Mouse (Mus musculus) E14TG2a.4 (cell line): ENCODE results near the gene Adh6a.

Experiments used
- H3K27me3 ChIP-seq: 2 replicates; pipeline ENCODE4 v1.6.1; 2014; ENCODE audit warnings: low read length, control low read depth; ENCODE audit not compliant: insufficient read depth
- H3K36me3 ChIP-seq: 2 replicates; pipeline ENCODE4 v1.6.1; 2014; ENCODE audit warnings: low read length, control low read depth; ENCODE audit not compliant: insufficient read depth
- H3K4me1 ChIP-seq: replicated peaks from 2 replicates; pipeline ENCODE4 v1.6.1; 2014; ENCODE audit warnings: low read depth, low read length, control low read depth
- H3K4me3 ChIP-seq: replicated peaks from 2 replicates; pipeline ENCODE4 v1.5.1; 2014; ENCODE audit warnings: mild to moderate bottlenecking, low read length
- H3K9me3 ChIP-seq: 2 replicates; pipeline ENCODE4 v1.6.1; 2014; ENCODE audit warnings: low read length, control low read depth
- CTCF ChIP-seq: conservative IDR thresholded peaks from 2 replicates; pipeline ENCODE4 v1.5.1; 2014; ENCODE audit warnings: low read length
- NANOG ChIP-seq: IDR thresholded peaks from 2 replicates; pipeline ENCODE4 v1.6.1; 2014; ENCODE audit warnings: borderline replicate concordance, low read length, mixed read lengths
- POU5F1 ChIP-seq: IDR thresholded peaks from 2 replicates; pipeline ENCODE4 v1.6.1; 2014; ENCODE audit warnings: low read length, borderline replicate concordance

Gene Adh6a

DNA sequence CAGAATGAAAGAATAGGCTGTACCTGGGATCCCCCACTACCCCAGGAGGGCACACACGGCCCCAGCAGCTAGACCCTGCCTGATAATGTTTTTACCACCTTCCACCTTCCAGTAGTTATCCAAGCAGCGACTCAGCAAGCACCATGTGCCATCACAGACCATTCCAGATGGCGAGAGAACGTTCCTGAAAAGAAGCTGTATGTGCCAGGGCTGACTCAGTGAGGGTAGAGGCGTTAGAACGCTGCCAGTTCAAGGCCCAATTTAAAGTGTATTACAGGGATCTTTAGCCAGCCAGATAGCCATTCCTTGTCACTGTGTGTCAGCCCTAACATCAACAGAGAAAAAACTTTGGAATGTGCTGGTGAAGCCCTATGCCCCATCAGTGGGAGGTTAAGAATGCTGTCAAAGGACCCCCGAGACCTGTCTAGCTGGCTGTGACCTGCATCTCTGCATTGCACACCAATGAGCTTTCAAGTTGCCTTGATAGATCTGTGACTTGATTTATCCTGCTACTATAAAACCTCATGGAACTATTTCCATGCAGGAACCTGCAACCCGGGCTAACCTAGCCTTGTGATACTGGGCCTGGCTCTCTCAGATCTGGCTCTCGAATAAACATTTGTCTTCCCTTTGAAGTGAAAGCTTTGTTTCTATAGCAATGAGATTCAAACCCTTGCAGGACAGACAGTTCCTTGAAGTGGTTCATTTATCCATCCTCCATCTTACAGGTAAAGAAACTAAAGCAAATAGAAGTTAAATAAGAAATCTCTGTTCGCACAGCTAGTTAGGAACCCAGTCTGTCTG is 7.4 kb upstream of the Adh6a start:
- TF ChIP-seq CTCF (no peak), POU5F1 (no peak), NANOG (no peak)
- Histone ChIP-seq H3K4me1 (peaks cover 10% of the 10 kb centered on the region; the same call in 1 of the 2 replicates), H3K27me3 (no peaks in the 10 kb centered on the region), H3K9me3 (no peaks in the 10 kb centered on the region), H3K36me3 (no peaks in the 10 kb centered on the region), H3K4me3 (no peak overlapping the region)

- H3K4me1 ChIP-seq, result peaks cover 10% of the 10 kb centered on the region; the same call in 1 of the 2 replicates
- no peaks in the 10 kb centered on the region for H3K27me3 ChIP-seq
- no peaks in the 10 kb centered on the region for H3K9me3 ChIP-seq
- H3K36me3 ChIP-seq, result no peaks in the 10 kb centered on the region
- TF ChIP-seq NANOG (no peak), CTCF (no peak), POU5F1 (no peak)
- H3K4me3 ChIP-seq, result no peak overlapping the region
Measured at GRCm38 (mm10) chr3:138306290-138306683, 6.8 kb upstream of the Adh6a start.

DNA sequence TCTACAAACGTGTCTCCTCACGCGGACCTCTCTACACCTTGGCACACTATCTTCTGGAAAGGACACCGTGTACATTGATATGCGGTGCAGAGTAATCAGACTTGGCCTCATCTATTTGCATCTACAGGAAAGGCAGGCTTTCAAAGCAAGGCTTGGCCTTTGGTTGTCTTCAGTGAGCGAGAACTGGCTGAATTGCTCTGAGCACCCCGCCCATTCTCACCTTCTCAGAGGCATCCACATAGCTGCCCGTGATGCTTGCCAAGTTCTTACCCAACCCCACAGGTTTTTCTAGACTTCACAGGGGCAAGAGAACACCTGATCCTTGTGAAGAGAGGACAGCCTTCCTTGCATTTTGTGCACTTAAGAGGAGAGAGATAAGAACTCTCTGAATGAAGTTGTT is 3.2 kb upstream of the Adh6a start:
- Histone ChIP-seq H3K4me3 (no peak overlapping the region), H3K27me3 (no peaks in the 10 kb centered on the region), H3K9me3 (no peaks in the 10 kb centered on the region), H3K4me1 (0 out of 2 replicates have a peak, but pooled peaks cover under 1% of the 10 kb centered on the region), H3K36me3 (no peaks in the 10 kb centered on the region)
- no peak for TF ChIP-seq POU5F1
- TF ChIP-seq CTCF, result no peak
- TF ChIP-seq NANOG, result no peak

DNA sequence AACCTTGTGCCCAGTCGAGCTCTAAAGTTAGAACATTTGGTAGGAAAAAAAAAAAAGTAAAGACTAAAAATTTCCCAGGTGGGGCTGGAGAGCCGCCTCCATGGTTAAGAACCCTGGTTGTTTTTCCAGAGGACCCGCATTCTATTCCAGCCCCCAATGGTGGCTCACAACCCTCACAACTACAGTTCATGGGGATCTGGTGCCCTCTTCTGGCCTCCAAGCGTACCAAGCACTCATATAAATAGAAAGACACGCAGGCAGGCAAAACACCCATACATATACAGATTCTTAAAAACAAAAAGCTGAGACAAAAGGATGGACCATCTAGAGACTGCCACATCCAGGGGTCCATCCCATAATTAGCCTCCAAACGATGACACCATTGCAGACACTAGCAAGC is 2.1 kb upstream of the Adh6a start:
- Histone ChIP-seq H3K4me1 (no peaks in the 10 kb centered on the region), H3K9me3 (no peaks in the 10 kb centered on the region), H3K4me3 (no peak overlapping the region), H3K36me3 (no peaks in the 10 kb centered on the region), H3K27me3 (no peaks in the 10 kb centered on the region)
- no peak for TF ChIP-seq POU5F1
- TF ChIP-seq NANOG, result no peak

DNA sequence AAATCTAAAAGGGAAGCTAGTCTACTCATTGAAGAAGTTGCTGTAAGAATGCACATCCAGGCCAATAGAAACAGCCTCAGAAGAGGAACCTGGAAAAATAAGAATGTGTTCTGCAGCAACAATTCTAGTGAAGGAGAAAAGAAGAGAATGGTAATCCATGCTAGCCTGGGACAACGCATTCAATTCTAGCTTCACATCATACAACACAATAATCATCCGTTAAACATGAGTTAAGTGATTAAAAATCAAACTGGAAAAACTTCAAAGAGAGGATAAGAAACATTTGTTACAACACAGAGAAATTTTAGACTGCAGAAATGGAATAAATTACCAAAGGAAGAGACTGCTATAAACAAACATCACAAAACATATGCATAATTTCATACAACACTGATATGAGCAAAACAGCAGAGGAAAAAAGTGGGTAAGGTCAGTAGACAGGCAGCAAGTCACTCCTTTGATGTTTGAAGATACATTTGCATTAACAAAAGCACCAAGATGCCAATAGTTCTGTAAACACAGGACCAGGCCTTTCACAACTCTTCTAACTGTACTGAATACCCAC is 3.9 kb downstream of the Adh6a start:
- Histone ChIP-seq H3K9me3 (no peaks in the 10 kb centered on the region), H3K4me3 (no peak overlapping the region), H3K36me3 (no peaks in the 10 kb centered on the region), H3K4me1 (no peaks in the 10 kb centered on the region), H3K27me3 (no peaks in the 10 kb centered on the region)
- no peak for TF ChIP-seq CTCF
- no peak for TF ChIP-seq POU5F1

GRCm38 (mm10) chr3:138325001-138325400 is 11.9 kb downstream of the Adh6a start:
- H3K27me3 ChIP-seq, result peaks cover 4% of the 10 kb centered on the region
- H3K4me3 ChIP-seq, result no peak overlapping the region
- no peaks in the 10 kb centered on the region for H3K36me3 ChIP-seq
- no peak for TF ChIP-seq NANOG
- no peak for TF ChIP-seq POU5F1
- TF ChIP-seq CTCF, result no peak
- no peaks in the 10 kb centered on the region for H3K4me1 ChIP-seq
- no peaks in the 10 kb centered on the region for H3K9me3 ChIP-seq

GRCm38 (mm10) chr3:138325466-138325865 is 12.4 kb downstream of the Adh6a start:
- Histone ChIP-seq H3K9me3 (no peaks in the 10 kb centered on the region), H3K27me3 (peaks cover 4% of the 10 kb centered on the region), H3K4me3 (no peak overlapping the region), H3K4me1 (no peaks in the 10 kb centered on the region), H3K36me3 (no peaks in the 10 kb centered on the region)
- no peak for TF ChIP-seq CTCF
- no peak for TF ChIP-seq NANOG
- no peak for TF ChIP-seq POU5F1

DNA sequence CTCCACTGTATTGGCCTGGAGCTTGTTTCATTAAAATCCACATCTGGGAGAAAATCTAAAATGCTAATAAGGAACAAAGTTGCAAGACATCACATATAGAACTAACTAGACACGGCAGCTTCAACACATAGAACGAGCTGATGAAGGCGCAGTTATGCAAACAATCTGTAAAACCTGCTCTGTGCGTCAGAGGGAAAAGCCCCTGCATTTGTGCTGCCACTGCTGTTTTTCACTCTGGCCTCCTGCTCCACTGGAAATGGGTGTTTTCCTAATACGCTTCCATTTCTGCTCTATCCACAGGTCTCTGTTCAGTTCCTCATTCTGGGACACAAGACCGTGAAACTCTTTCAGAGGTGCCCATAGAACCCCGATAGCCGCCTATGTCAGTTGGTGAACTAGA is 20.8 kb downstream of the Adh6a start:
- Histone ChIP-seq H3K4me1 (peaks cover 4% of the 10 kb centered on the region), H3K4me3 (no peak overlapping the region), H3K36me3 (no peaks in the 10 kb centered on the region), H3K27me3 (0 out of 2 replicates have a peak, but pooled peaks cover 2% of the 10 kb centered on the region), H3K9me3 (no peaks in the 10 kb centered on the region)
- TF ChIP-seq NANOG (no peak), CTCF (no peak), POU5F1 (no peak)

GRCm38 (mm10) chr3:138334320-138334719 is 21.2 kb downstream of the Adh6a start:
- peaks cover 4% of the 10 kb centered on the region for H3K4me1 ChIP-seq
- H3K36me3 ChIP-seq, result no peaks in the 10 kb centered on the region
- no peaks in the 10 kb centered on the region for H3K9me3 ChIP-seq
- no peak overlapping the region for H3K4me3 ChIP-seq
- no peak for TF ChIP-seq NANOG
- no peak for TF ChIP-seq CTCF
- TF ChIP-seq POU5F1, result no peak
- 0 out of 2 replicates have a peak, but pooled peaks cover 2% of the 10 kb centered on the region for H3K27me3 ChIP-seq
